Mouse (Mus musculus) thymus, postnatal 14 days (tissue): ENCODE data around the gene Ap4s1.
"Not testable (repeated sequence)": the region's sequence is repeated elsewhere in the genome, so short reads cannot be mapped to it uniquely, and the experiment has no call there.

Experiments used
- DNase-seq: peaks from one replicate; pipeline ENCODE4 v3.0.0; 2021

Ap4s1 gene

DNA sequence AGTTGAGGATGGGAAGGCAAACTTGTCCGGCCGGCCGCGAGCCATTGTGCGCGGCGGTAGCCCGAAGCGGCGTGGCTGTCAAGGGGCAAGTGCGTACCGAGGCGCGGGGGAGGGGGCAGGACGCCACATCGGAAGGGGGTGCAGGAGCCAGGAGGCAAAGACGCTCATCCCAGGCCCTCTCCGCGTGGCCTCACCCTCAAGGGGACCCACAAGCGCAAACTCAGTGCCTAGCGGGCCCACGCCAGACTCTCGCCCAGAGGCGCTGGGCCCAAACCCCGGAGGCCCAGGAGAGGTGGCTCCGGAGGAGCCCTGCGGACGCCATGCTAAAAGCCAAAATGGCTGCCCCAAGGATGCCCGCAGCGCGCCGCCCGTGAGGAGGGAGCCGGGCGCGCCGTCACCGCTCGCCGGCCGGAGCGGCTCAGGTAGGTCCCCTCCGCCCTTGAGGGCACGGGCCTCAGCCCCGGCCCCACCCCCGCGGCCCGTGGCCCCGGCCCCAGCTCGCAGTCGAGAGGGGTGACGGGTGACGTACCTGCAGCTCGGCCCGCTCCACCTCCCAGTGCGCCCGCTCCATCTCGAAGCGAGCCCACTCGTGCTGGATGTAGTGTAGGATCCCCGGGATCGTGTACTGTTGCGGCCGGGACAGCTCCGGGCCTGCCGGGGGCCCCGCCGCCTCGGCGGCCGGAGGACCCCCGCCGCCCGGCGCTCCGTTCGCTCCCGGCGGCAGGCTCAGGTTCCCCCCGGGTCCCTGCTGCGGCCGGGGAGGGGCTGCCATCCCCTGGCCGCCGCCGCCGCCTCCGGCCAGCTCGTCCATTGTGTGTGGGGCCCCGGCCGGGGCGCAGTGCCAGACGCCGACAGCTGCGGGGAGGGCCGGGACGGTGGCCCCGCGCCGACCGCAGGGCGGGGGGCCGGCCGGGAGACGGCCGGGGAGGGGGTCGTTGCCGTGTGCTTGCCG, at the start of gene Ap4s1:
Ap4s1 (plus strand) TSS at position 141 of the 952 bp plus-strand sequence.
- DNase-seq: peak; percentile 78

DNA sequence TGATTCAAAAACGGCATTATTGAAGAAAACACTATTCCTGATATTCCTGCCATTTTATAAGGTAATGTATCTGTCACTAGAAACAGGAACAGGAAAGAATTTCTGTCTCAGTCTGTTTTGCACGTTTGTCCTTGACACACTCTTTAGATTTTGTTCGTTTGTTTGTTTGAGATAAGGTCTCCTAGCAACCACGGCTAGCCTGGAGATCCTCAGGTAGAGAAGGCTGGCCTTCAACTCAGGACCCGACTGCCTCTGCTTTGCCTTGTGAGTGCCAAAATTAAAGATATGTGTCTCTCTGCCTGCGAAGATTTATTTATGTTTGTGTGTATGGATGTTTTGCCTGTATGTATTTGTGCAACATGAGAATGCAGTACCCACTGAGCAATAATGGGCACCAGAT, 49.0 kb upstream of the Ap4s1 start:
- no peak for DNase-seq

DNA sequence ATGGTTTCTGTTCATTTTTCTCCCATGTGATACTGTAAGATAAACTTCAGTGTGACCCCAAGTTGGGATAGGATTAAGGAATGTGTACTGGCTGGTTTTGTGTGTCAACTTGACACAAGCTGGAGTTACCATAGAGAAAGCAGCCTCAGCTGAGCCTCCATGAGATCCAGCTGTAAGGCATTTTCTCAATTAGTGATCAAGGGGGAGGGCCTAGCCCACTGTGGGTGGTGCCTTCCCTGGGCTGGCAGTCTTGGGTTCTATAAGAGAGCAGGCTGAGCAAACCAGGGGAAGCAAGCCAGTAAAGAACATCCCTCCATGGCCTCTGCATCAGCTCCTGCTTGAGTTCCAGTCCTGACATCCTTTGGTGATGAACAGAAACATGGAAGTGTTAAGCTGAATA, 41.4 kb upstream of the Ap4s1 start:
- not testable (repeated sequence) for DNase-seq

DNA sequence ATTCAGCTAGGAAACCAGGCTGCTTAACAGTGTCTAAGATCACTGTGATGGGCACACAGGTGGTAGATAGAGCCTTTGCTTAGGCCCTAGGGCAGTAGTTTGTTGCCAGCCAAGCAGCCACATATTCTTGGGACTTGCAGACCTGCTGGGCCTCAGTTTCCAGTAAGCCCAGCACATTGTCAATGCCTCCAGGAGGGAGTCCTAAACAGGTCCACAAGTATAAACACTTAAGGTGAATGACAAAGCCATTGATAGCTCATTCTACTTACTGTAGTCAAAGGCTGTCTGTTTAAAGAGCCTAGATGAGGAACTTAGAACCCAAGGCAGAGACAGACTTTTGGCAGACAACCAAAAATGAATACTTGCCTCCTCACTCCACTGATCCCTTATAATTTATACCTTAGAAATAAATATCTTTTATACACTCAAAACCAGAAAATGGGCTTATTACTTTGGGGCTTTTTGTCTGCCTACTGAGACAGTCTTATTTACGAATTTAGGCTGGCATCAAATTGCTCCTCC, 34.8 kb upstream of the Ap4s1 start:
- DNase-seq: no peak

DNA sequence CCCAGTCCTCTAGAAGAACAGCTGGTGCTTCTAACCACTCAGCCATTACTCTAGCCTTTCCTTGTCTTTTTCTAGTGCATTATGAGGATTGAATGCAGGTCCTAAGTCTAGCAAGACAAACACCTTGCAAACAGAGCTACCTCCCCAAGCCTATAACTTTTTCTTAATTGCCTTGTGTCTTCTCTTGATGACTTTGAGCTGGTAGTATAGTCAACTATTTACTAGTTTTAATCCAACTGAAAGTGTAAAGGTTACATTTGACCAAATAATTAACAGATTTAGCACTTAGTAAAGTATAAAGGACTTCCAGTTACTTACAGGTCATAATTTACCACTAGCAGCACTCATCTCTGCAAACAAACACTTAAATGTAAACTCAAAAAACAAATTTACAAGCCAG, 27.8 kb upstream of the Ap4s1 start:
- no peak for DNase-seq

DNA sequence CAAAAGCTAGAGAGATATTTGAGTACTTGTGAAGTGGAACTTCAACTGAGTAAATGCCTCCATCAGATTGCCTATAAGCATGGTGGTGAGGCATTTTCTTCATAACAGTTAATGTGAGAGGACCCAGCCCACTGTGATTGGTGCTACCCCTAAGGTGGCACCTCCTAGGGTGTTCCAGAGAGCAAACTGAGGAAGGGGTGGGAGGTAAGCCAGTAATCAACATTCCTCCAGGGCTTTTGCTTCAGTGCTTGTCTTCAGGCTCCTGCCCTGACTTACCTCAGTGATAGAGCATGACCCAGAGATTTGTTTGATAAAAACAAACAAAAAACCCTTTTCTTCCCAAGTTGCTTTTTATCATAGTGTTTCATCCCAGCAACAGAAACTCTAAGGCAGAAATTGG, 26.9 kb upstream of the Ap4s1 start:
- no peak for DNase-seq

DNA sequence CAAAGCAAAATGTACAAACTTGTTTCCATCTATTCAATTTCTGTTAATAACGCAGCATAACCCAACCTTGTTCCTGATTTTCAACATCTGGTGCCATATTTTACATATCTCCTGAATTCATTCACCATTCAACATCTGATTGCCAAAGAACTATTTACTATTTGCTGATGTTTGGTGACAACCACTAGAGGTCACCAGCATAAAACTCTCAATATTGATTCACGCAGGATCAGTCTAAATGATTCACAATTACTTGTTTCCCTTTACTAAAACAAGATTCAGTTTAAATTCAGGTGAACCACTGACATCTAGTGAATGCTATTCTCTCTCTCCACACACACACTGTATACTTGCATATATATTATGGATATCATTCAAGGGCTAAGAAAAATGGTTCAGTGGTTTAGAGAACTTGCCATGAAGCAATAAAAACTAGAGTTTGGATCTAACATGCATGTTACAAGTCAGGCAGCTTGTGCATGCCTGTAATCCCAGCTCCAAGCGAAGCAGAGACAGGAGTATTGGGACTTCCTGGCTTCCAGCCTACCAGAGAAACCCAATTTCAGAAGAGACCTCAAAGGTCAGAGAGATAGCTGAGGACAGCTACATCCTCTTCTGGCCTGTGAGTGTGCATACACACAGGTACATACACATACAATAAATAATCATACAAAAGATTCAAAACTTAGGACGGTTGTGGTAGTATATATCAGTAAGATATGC, 24.0 kb upstream of the Ap4s1 start:
- no peak for DNase-seq

DNA sequence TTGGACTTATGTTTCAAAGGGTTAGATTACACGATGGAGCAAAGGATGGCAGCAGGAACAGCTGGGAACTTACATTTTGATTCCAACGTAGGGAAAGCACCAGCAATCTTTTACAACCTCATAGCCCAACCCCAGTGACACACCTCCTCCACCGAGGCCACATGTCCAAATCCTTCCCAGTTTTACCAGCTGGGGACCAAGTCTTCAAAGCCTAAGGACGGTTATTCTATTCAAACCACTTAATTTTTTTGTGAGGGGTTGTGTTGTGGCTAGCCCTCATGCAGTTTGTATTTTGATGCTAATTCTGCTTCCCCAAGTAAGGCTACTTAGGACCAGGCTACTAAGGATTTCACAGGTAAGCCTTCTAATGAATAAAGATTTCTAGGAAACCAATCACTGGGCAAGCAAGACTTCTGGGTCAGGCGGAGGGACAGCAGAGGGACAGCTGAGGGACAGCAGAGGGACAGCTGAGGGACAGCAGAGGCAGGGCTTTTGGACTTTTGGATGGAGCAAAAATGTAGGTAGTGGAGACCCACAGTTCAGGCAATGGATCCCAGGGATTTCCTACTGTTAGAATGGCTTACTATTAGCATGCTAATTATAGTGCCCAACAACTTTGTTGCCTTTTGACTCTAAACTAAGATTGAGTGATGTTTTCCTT, 19.5 kb upstream of the Ap4s1 start:
- no peak for DNase-seq

DNA sequence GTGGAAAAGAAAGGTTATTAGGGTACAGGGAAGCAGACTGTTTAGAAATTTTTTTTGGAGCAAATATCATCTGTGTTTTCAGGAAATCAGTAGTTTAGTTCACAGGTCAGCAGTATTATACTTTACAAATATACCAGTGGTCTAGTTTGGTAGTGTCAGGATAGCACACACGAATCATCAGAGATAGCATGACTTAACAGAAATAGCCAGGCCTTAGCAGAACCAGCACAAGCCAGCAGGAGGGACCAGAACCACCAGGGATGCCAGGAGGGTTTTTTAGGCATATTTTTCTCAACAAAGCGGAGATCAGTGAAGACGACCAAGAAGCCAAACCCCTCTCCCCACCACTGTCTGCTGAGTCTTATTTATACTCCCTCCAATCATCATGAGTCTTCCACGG, 17.6 kb upstream of the Ap4s1 start:
- DNase-seq: no peak

DNA sequence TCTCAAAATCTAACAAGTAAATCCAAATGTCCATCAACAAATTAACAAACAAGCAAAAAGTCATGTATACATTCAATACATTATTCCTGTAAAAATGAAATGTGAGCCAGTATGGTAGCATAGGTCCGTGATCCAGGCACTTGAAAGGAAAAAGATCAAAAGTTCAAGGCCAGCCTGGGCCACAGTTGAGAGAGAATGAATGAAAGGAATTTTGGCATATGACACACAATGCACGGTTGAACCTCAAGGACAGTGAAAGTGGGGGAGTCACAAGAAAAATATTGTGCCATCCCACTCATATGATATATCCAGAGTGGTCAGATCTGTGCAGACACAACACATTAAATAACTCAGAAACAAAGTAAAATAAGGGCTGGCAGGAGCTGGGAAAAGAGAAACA, 14.4 kb upstream of the Ap4s1 start:
- DNase-seq: no peak

DNA sequence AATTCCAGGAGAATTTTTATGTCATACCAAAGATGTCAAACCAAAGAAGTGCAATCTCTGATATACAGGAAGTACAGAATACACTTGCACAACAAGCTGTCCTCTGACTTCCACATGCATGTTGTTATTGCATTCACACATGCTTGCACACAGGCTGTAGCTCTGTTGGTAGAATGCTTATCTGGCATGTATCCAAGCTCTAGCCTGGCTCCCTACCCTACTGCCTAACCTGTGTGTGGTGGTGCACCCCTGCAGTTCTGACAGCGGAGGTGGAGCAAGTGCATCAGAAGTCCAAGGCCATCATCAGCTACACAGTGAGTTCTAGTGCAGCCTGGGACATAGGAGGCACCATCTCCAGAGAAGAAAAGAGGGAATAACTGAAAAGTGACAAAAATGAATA, 12.0 kb upstream of the Ap4s1 start:
- DNase-seq: no peak

DNA sequence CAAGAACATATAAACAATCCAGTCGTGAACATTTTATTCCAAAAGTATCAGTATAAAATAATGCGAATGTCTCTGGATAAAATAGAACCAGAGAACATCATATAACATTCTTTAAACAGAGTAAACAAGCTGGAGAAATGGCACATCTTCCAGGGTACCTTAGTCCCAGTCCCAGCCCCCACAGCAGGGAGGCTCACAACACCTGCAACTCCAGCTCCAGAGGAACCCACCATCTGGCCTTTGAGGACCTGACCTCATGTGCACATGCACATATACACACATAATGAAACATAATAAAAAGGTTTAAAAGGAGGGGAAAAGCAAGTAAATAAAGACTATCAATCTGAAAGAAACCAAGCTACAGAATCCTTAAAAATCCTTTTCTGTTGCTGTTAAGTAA, 2.3 kb upstream of the Ap4s1 start:
- DNase-seq: peak; percentile 62

DNA sequence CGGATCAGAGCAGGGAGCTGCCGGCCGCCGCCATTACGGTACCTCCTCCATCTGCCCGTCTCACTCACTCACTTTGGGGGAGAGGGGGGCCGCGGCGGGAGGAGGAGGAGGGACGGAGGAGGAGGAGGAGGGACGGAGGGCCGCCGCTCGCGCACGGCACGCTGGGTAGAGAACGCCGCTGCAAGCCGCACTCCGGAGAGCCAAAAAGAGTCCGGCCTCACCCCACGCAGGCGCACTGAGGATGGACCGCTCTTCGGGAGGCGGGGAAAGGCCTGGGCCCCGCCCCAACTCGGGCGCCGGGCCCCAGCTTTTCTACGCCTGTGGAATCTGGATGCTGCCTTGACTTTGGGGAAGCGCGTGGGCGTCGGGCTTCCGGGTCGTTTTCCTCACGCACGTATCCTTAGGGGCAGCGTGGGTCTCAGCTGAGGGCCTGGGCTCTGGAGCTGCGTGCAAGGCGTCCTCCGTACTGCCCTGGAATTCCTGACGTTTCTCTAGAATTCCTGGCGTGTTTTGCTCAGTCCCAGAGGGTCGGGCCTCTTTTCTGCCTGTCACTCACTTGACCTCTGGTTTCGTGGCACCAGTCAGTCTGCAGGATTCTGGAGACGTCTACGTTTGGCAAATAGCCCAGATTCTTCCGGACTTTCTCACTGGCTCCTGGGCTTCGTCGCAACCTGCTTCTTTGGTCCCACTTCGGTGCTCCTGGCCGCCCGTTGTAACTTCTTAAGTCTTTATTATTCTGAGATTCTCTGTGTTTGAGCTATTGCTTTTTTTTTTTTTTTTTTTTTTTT, 1.2 kb downstream of the Ap4s1 start, which contains the start of gene Strn3:
Strn3 (minus strand) TSS at position 53 of the 788 bp plus-strand sequence.
- DNase-seq: peak; percentile 96

DNA sequence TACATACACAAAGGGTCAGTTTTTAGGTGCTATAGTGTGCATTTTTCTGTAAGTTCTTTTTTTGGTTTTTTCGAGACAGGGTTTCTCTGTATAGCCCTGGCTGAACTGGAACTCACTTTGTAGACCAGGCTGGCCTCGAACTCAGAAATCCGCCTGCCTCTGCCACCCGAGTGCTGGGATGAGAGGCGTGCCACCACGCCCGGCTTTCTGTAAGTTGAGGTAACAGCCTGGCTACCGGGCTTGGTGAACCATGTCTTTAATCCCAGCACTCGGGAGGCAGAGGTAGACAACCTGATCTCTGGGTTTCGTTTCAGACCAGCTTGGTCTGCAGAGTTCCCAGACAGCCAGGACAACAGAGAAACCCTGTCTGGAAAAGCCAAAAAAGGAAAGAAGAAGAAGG, 2.0 kb downstream of the Ap4s1 start:
- DNase-seq: peak; percentile 14

DNA sequence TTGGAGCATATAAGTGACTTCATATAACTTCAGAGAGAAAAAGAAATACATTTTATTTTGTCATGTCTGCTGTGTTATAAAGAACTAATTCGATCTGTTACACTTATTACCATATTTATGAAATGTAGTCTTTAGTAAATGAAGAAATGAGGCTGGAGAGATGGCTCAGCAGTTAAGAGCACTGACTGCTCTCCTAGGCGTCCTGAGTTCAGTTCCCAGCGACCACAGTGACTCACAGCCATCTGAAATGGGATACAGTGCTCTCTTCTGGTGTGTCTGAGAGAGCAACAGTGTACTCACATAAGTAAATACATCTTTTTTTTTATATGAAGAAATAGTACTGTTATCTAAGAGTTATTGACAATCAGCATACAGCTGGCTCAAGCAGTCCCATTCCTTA, 2.6 kb downstream of the Ap4s1 start:
- DNase-seq: no peak

DNA sequence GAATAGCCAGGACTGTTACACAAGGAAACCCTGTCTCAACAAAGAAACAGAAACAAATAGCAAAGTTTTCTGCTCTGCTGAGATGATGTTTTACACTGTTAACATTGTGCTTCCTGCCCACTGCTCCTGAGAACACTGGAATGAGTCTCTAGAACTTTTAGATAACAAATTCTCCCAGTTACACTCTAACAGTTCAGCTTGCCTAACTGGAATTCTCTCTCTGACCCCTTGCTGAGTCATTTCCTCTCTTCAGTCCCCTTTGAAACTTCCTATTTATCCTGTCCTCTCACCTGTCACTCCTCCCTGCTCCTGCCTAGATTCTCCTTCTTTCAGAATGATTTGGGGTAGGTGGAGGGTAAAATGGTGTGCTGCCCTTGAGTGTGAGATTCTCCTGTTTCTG, 3.3 kb downstream of the Ap4s1 start:
- DNase-seq: no peak

DNA sequence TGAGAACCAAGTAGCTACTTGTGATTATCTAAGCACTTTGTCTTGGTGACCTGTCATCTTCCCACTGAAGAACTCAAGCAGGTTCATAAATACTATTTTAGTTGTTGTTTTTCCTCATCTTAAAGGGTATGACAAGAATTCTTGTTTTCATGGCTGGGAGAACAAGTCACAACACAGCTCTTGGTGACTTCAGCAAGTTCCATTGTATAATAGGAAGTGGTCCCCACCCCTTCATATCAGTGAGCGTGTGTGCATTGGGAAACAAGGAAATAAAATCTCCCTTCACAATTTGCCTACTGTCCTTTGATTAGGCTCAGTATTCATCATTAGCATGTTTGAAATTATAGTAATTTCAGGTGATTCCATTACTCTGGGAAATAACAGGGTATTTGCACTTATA, 4.1 kb downstream of the Ap4s1 start:
- no peak for DNase-seq

DNA sequence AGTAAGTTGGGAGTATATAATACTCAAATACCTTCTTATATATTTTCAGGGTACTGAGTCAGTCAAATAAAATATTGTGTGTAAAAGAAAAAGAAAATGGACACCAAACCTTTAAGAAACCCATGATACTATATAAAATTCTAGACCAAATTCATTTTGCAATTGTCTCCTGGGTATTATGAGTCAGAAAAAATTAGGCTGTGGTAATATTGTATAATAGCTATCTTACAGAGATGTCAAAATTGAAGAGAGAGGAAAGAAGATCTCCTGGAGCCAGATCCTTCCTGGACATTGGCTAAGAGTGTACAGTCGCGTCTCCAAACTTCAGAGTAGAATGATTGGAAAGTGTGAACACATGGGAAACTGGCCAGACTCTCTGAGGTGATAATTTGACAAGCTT, 5.3 kb downstream of the Ap4s1 start:
- DNase-seq: no peak

DNA sequence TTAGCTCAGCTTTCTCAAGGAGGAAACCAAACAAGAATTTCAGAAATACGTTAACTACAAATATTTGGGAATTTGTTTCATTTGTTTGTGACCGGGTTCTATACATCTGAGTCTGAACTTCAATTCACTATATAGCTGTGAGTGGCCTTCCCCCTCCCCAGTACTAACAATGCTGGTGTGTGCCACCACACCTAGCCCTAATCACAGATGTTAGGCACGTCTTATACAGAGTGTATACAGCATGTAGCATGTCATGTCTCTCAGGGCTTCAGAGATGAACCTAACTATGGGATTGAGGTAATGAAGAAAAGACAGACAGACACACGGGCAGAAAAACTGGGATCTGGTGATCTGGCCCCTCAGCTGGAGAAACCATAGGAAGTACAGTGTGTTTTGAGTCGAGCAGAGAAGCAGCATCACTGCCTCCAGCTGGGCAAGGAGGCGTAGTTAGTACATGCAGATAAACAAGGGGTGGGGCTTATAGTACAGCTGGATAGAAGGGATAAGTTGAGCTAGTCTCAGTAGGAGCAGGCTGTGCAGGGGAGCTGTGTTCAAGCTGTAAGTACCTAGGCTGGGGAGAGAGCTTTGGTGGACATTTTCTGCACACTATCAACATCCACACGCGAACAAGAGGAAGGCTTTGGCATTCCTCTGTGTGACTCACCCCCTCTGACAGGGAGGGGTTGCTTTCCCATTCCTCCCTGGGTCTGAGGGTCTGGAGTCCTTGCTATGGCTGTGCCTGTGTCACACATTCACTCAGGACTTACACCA, 9.0 kb downstream of the Ap4s1 start:
- no peak for DNase-seq

DNA sequence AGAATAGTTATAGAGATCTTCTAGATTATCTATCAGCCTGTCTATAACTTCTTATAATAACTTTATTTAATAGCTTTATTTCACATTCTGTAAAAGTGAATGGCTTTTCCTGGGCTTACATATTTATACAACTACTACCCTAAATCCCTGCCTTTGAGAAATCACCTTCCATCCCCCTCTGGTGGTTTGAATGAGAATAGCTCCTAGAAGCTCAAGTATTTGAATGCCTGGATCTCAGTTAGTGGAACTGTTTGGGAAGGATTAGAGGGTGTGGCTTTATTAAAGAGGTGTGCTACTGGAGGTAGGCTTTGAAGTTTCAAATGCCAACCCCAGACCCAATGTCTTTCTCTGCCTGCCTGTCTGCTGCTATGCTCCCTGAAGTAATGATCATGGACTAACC, 10.9 kb downstream of the Ap4s1 start:
- DNase-seq: no peak

DNA sequence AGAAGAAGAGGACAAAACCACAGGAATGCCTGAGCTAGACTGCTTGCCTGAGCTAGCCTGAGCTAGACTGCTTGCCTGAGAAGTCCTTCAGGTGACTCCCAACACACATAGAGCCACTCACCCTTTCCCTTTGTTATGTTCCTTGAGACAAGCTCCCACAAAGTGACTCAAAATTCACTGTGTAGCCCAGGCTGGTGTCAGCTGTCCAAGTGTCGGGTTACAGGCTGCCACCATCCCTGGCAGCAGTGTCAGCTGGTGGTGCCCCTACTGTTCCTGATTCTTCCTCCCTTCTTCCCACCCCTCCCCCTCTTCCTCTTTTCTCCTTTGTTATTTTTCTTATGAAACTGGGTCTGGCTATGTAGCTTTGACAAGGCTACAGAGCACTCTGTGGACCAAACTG, 13.0 kb downstream of the Ap4s1 start:
- no peak for DNase-seq

DNA sequence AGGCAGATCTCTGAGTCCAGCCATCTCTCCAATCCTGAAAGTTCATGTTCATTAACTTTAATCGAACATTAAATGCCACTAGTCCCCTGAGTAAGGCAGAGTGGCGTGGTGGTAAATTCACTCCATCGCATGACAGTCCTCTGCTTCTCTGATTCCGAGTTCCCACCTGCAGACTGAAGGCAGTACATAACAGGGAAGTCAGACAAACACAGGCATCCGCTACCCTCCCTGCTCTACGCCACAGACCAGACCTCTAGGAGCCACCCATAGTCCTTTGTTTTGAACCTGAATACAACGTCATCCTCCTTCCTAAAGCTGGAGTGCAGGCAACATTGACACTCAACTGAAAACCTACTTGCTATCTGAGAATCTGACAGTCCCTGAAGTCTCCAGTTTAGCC, 13.7 kb downstream of the Ap4s1 start:
- no peak for DNase-seq
